Mouse (Mus musculus): ENCODE data around the gene Klk1b27. TPM values are rescaled to one million over a fixed set of nuclear protein-coding genes. Genes with fewer than 3 reads are reported as not detected.
"Not testable (repeated sequence)": the region's sequence is repeated elsewhere in the genome, so short reads cannot be mapped to it uniquely, and the experiment has no call there.

The Klk1b27 gene
- polyA plus RNA-seq, 1 experiment = 5.2 TPM

- WGBS = 79% methylated on average over 1 of the region's 1 CpGs
Observed at GRCm38 (mm10) chr7:44096111-44096510, 44.0 kb downstream of the Klk1b27 start.

GRCm38 (mm10) chr7:44102028-44102427 is 49.9 kb downstream of the Klk1b27 start, which contains the start of gene Klk1b21:
Gene Klk1b21, plus strand, starts transcription at chr7:44102328.
- H3K36me3 ChIP-seq (ENCODE audit: control insufficient read depth, insufficient read depth, low read length); H3K4me3 ChIP-seq (ENCODE audit: control insufficient read depth, insufficient read depth, low read length); H3K4me1 ChIP-seq (replicated peaks; ENCODE audit: control insufficient read depth, insufficient read depth, low read length); DNase-seq; H3K27me3 ChIP-seq (ENCODE audit: control insufficient read depth, insufficient read depth, low read length); H3K27ac ChIP-seq (ENCODE audit: control insufficient read depth, insufficient read depth, low read length): not testable (repeated sequence)
- WGBS = 78% methylated on average over 3 of the region's 3 CpGs

More at GRCm38 (mm10) chr7:44096111-44096510, 44.0 kb downstream of the Klk1b27 start:
- TF ChIP-seq POLR2A (IDR thresholded peaks at IDR 0.05; ENCODE audit: control insufficient read depth, extremely low read depth, insufficient read depth, low read length, poor library complexity) (no peak), CTCF (IDR thresholded peaks at IDR 0.05; ENCODE audit: borderline replicate concordance, control insufficient read depth, extremely low read depth, insufficient read depth, low read length, poor library complexity) (no peak)
- DNase-seq = no peak
- Histone ChIP-seq H3K36me3 (ENCODE audit: control insufficient read depth, insufficient read depth, low read length) (no peaks in the 10 kb centered on the region), H3K27me3 (ENCODE audit: control insufficient read depth, insufficient read depth, low read length) (no peaks in the 10 kb centered on the region), H3K4me1 (replicated peaks; ENCODE audit: control insufficient read depth, insufficient read depth, low read length) (no peaks in the 10 kb centered on the region), H3K27ac (ENCODE audit: control insufficient read depth, insufficient read depth, low read length) (no peak overlapping the region), H3K4me3 (ENCODE audit: control insufficient read depth, insufficient read depth, low read length) (no peak overlapping the region)

Other genes starting within 250 kb of the Klk1b27 start
- gene Klk7, start 241.0 kb upstream of the Klk1b27 start, polyA plus RNA-seq (2012; rRNA removed) = 0.96 and 2.1 TPM in 2 replicates
- gene Klk6, start 227.8 kb upstream of the Klk1b27 start, polyA plus RNA-seq (2012; rRNA removed) = 1.2 and 3.5 TPM in 2 replicates
- 0.87 and 1.8 TPM in 2 replicates for gene Klk5, start 210.3 kb upstream of the Klk1b27 start, polyA plus RNA-seq (2012; rRNA removed)
- 1.9 and 2.0 TPM in 2 replicates for gene Klk4, start 171.1 kb upstream of the Klk1b27 start, polyA plus RNA-seq (2012; rRNA removed)
- 0.65 and 0.70 TPM in 2 replicates for gene Klk15, start 118.5 kb upstream of the Klk1b27 start, polyA plus RNA-seq (2012; rRNA removed)
- gene Klk1b8, start 101.6 kb upstream of the Klk1b27 start, polyA plus RNA-seq (2012; rRNA removed) = 0.84 and 1.1 TPM in 2 replicates
- 0.57 TPM in 2 replicates for gene Klk1b1, start 85.5 kb upstream of the Klk1b27 start, polyA plus RNA-seq (2012; rRNA removed)
- gene Klk1b9, start 76.2 kb upstream of the Klk1b27 start, polyA plus RNA-seq (2012; rRNA removed) = 1.8 and 2.3 TPM in 2 replicates
- gene Klk1b11, start 56.4 kb upstream of the Klk1b27 start, polyA plus RNA-seq (2012; rRNA removed) = 2.3 and 3.7 TPM in 2 replicates
- gene Klk1b26, start 40.1 kb upstream of the Klk1b27 start, polyA plus RNA-seq (2012; rRNA removed) = 1.8 and 5.7 TPM in 2 replicates
- gene Klk1b21, start 50.0 kb downstream of the Klk1b27 start, polyA plus RNA-seq (2012; rRNA removed) = 0.32 TPM in 1 of 2 replicates, not detected in the other
- 0.27 and 0.70 TPM in 2 replicates for gene Klk1b22, start 60.4 kb downstream of the Klk1b27 start, polyA plus RNA-seq (2012; rRNA removed)
- 0.46 and 0.86 TPM in 2 replicates for gene Klk1b16, start 84.5 kb downstream of the Klk1b27 start, polyA plus RNA-seq (2012; rRNA removed)
- 0.15 and 0.27 TPM in 2 replicates for gene Klk1b24, start 135.9 kb downstream of the Klk1b27 start, polyA plus RNA-seq (2012; rRNA removed)
- 0.75 and 0.97 TPM in 2 replicates for gene Klk1b3, start 145.9 kb downstream of the Klk1b27 start, polyA plus RNA-seq (2012; rRNA removed)
- 0.71 and 1.7 TPM in 2 replicates for gene Klk1b4, start 155.1 kb downstream of the Klk1b27 start, polyA plus RNA-seq (2012; rRNA removed)
- gene Klk1b5, start 163.7 kb downstream of the Klk1b27 start, polyA plus RNA-seq (2012; rRNA removed) = 0.18 and 0.44 TPM in 2 replicates
- 21.7 and 27.1 TPM in 2 replicates for gene Klk1, start 173.1 kb downstream of the Klk1b27 start, polyA plus RNA-seq (2012; rRNA removed)
- not detected in 2 replicates for gene Gm36864, start 183.9 kb downstream of the Klk1b27 start, polyA plus RNA-seq (2012; rRNA removed)
- 2.4 and 3.6 TPM in 2 replicates for gene 1700028J19Rik, start 194.4 kb downstream of the Klk1b27 start, polyA plus RNA-seq (2012; rRNA removed)
- 173 and 177 TPM in 2 replicates for gene 2410002F23Rik, start 194.4 kb downstream of the Klk1b27 start, polyA plus RNA-seq (2012; rRNA removed)
- 0.16 and 0.24 TPM in 2 replicates for gene Acp4, start 205.1 kb downstream of the Klk1b27 start, polyA plus RNA-seq (2012; rRNA removed)
- gene Gm15517, start 209.2 kb downstream of the Klk1b27 start, polyA plus RNA-seq (2012; rRNA removed) = 1.1 TPM in 1 of 2 replicates, not detected in the other

All from thymus, adult 2 months (tissue).